Mouse (Mus musculus): ENCODE results near the gene Dctn5. TPM values are rescaled to one million over a fixed set of nuclear protein-coding genes. Genes with fewer than 3 reads are reported as not detected.

Dctn5 gene
- polyA plus RNA-seq (2012; fragmentation: generic; extraction: Trizol), result 10 to 100 TPM; 31.4 to 69.1 TPM

DNA sequence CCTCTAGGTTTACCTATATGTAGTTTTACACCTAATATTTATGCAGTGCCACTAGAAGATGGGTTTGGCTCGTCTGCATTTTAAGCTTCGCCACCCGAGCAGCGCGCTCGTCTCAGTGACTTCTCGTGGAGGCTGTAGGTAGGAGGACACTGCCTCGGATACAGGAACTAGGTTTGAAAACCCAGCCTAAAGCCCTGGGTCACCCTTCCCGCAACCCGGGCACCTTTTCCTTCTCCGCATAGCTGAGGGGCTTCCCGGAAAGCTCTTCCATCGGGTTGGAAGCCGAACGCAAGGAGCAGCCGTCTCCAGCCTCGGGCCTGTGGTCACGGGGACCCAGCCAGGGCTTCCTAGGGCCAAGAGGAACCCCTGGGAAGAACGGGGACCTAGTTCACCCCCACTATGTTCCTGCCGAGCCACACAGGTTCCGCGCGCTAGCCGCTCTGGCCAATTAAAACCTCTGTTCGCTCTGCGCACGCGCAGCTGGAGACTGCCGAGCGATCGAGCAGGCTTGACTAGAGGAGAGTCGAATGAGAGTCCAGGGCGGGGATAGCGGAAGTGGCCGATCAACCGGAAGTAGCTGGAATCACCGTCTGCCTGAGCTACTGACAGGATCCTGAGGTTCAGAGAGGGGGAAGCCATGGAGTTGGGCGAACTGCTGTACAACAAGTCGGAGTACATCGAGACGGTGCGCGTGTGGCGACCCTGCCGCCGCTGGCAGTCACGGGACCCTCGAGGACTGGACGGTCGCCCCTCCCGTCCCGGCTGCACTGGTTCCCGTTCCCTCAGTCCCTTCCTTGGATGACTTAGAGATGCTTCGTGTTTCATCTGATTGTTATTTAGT is at the start of gene Dctn5, which contains the start of gene Palb2:
Gene Dctn5, plus strand, starts transcription at position 545 of the 841 bp plus-strand sequence.
Gene Palb2, minus strand, starts transcription at position 489 of the 841 bp plus-strand sequence.

DNA sequence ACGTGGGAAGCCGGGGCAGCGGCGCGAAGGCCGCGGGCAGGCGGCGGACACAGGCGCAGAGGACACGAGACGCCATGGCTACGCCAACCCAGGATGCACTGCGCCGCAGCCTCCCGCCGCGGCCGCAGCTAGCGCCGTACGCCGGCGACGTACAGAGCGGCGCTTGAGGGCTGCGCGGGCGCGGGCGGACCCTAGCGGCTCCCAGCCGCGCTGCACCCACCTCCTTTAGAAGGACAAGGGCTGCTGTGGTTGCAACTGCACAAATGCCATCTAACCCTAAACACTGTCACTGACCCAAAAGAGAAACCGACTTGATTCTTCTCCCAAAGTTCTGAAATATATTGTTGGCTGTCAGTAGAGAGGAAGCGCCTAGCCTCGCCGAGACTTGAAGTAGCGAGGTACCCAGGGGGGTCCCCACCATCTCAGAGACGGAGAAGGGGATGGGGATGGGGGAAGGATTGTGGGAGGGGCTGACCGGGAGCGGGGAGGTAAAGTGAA is 31.0 kb upstream of the Dctn5 start, which contains the start of gene Ndufab1:
Gene Ndufab1, minus strand, starts transcription at position 140 of the 498 bp plus-strand sequence.

DNA sequence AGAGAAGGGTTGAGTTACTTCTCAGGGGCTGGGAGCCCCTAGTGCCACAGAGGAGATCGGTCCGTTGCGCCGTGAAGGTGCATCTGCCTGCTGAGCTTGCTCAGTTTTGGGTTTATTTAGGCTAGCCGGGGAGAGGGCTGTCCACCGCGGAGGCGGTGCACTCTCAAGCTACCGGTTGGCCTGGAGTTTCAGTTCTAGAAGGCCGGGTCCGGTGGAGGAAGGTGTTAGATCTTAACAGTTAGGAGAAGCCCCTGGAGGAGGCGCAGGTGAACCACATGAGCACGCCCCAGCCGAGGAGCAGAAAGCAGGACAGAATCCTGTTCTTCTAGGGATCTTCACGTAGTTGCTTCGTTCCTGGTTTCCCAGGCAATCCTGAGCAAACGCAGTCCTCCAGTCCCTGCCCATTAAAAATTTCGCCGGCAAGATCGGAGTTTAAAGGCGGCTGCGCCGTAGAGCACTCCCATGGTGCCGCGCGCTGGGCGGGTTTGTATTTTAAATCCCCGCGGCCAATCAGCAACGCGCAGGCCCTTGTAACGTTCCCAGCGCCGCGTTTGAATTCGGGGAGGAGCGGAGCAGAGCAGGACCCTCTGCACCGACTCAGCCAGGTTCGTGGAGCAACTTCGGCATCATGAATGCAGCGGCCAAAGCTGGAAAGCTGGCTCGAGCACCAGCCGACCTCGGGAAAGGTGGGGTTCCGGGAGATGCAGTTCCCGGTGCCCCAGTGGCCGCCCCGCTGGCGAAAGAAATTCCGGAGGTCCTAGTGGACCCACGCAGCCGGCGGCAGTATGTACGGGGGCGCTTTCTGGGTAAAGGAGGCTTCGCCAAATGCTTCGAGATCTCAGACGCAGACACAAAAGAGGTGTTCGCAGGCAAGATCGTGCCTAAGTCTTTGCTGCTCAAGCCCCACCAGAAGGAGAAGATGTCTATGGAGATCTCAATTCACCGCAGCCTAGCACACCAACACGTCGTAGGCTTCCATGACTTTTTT is 26.4 kb downstream of the Dctn5 start, which contains the start of gene Plk1:
Gene Plk1, plus strand, starts transcription at position 525 of the 988 bp plus-strand sequence.

DNA sequence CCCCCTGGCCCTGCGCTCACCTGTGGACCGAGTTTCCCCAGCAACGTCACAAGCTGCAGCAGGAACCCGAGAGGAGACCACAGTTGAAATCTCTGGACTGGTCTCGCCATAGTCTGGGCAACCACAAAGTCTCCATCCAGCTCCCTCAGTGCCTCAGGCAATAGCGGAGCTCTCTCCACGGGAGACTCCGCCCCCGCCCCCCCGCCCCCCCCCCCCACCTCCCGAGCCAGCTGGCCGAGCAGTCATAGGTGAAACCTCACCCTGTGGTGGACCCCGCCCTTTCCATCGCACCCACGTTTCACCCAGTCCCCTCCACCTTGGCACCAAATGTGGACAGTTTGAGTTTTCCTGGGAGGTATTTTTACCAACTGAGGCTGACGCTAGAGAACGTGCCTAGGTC is 53.2 kb downstream of the Dctn5 start, which contains the start of gene Ern2:
Gene Ern2, minus strand, starts transcription at position 165 of the 400 bp plus-strand sequence.

Other genes with a start within 250 kb of the Dctn5 start
- 10 to 100 TPM in 1 of 2 experiments, 1 to 10 TPM in 1; 2.1 to 17.3 TPM for gene Cog7, start 151.3 kb upstream of the Dctn5 start, polyA plus RNA-seq (2012; fragmentation: generic; extraction: Trizol)
- gene Gga2, start 111.8 kb upstream of the Dctn5 start, polyA plus RNA-seq (2012; fragmentation: generic; extraction: Trizol), result 10 to 100 TPM; 13.0 to 26.4 TPM
- 10 to 100 TPM in 1 of 2 experiments, 1 to 10 TPM in 1; 6.4 to 15.9 TPM for gene Ubfd1, start 65.9 kb upstream of the Dctn5 start, polyA plus RNA-seq (2012; fragmentation: generic; extraction: Trizol)
- 1 to 10 TPM; 5.4 to 6.4 TPM for gene Ears2, start 65.8 kb upstream of the Dctn5 start, polyA plus RNA-seq (2012; fragmentation: generic; extraction: Trizol)
- 100 to 1,000 TPM; 380 to 415 TPM for gene Ndufab1, start 31.2 kb upstream of the Dctn5 start, polyA plus RNA-seq (2012; fragmentation: generic; extraction: Trizol)
- gene Palb2, start 56 bp upstream of the Dctn5 start, polyA plus RNA-seq (2012; fragmentation: generic; extraction: Trizol), result under 1 TPM; 0.43 to 0.85 TPM
- gene Plk1, start 26.4 kb downstream of the Dctn5 start, polyA plus RNA-seq (2012; fragmentation: generic; extraction: Trizol), result 100 to 1,000 TPM in 1 of 2 experiments, 10 to 100 TPM in 1; 76.0 to 116 TPM
- gene Ern2, start 53.2 kb downstream of the Dctn5 start, polyA plus RNA-seq (2012; fragmentation: generic; extraction: Trizol), result under 1 TPM in 1 of 2 experiments, not detected in 1; 0.02 TPM
- under 1 TPM in 1 of 2 experiments, not detected in 1; 0.02 TPM for gene Chp2, start 86.5 kb downstream of the Dctn5 start, polyA plus RNA-seq (2012; fragmentation: generic; extraction: Trizol)
- under 1 TPM; 0.01 to 0.07 TPM for gene Prkcb, start 155.7 kb downstream of the Dctn5 start, polyA plus RNA-seq (2012; fragmentation: generic; extraction: Trizol)

Data from C3H10T1/2 (cell line).